ENCODE assay signal across 8 mouse cellular contexts in genomic region chr11:86464275-86464674, GRCm38 (mm10). TPM values are rescaled to one million over a fixed set of nuclear protein-coding genes. Genes with fewer than 3 reads are reported as not detected.
DNase-seq lines count a peak whose midpoint lies in the region; ATAC-seq and TF ChIP-seq lines count a peak whose summit lies in the region.
"Not testable (repeated sequence)": the region's sequence is repeated elsewhere in the genome, so short reads cannot be mapped to it uniquely, and the experiment has no call there.

No protein-coding gene starts in this region.

- not testable (repeated sequence) for H3K4me2 ChIP-seq in forebrain, postnatal 0 days (ENCODE audit: low read depth); hindbrain, embryonic 11.5 days (replicated peaks; ENCODE audit: low read depth, low read length); lung, postnatal 0 days (replicated peaks; ENCODE audit: low read depth, low read length)

- H3K36me3 ChIP-seq in forebrain, postnatal 0 days (ENCODE audit: insufficient read depth); hindbrain, embryonic 11.5 days (ENCODE audit: control insufficient read depth, insufficient read depth, low read length); lung, postnatal 0 days (ENCODE audit: insufficient read depth, low read length): not testable (repeated sequence)

- peak; percentile 22 for DNase-seq in Muller cell, postnatal 12 days (ENCODE audit: inconsistent ontology term)
- DNase-seq in cerebellum, adult 11 months, result peak; percentile 50
- peak; percentile 88 for DNase-seq in forebrain, postnatal 0 days
- peak; percentile 87 for DNase-seq in hindbrain, embryonic 11.5 days (ENCODE audit: low spot score)
- DNase-seq in layer of hippocampus, postnatal 14 days (ENCODE audit: low spot score in 2 of 2), result peak; percentile 54 to 76
- peak; percentile 85 for DNase-seq in lung, postnatal 0 days (ENCODE audit: low spot score)
- DNase-seq in right cerebral cortex, adult 18-20 months, result peak; percentile 58
- peak; percentile 78 for DNase-seq in thymus, postnatal 25 days

- peak; percentile 60 for ATAC-seq in forebrain, postnatal 0 days
- ATAC-seq in hindbrain, embryonic 11.5 days (ENCODE audit: low FRiP score), result not testable (repeated sequence)
- ATAC-seq in lung, postnatal 0 days, result peak; percentile 43; the same call in 1 of the 2 replicates

- not testable (repeated sequence) for H3K9ac ChIP-seq in forebrain, postnatal 0 days; hindbrain, embryonic 11.5 days (ENCODE audit: low read depth, low read length); lung, postnatal 0 days (replicated peaks; ENCODE audit: low read depth)

- H3K27me3 ChIP-seq in forebrain, postnatal 0 days (ENCODE audit: insufficient read depth, low read length); hindbrain, embryonic 11.5 days (ENCODE audit: control insufficient read depth, insufficient read depth, low read length); lung, postnatal 0 days (replicated peaks; ENCODE audit: insufficient read depth, low read length): not testable (repeated sequence)

- WGBS in forebrain, postnatal 0 days, result 21% methylated on average over 8 of the region's 8 CpGs
- WGBS in hindbrain, embryonic 11.5 days, result 21% methylated on average over 8 of the region's 8 CpGs
- WGBS in lung, postnatal 0 days, result 12% methylated on average over 8 of the region's 8 CpGs

- TF ChIP-seq EP300 in lung, postnatal 0 days (IDR thresholded peaks at IDR 0.05), result not testable (repeated sequence)

- TF ChIP-seq CTCF in forebrain, postnatal 0 days (IDR thresholded peaks at IDR 0.05; ENCODE audit: low read depth), result peak; percentile 81
- peak; percentile 79 for TF ChIP-seq CTCF in lung, postnatal 0 days (IDR thresholded peaks at IDR 0.05)

- H3K27ac ChIP-seq in forebrain, postnatal 0 days (ENCODE audit: low read depth, low read length); hindbrain, embryonic 11.5 days (ENCODE audit: low read depth, low read length); lung, postnatal 0 days (ENCODE audit: low read length): not testable (repeated sequence)

- not testable (repeated sequence) for H3K9me3 ChIP-seq in forebrain, postnatal 0 days (ENCODE audit: low read length); hindbrain, embryonic 11.5 days (ENCODE audit: control insufficient read depth, low read length); lung, postnatal 0 days (ENCODE audit: low read length)

- not testable (repeated sequence) for H3K4me3 ChIP-seq in forebrain, postnatal 0 days (ENCODE audit: low read depth, low read length); hindbrain, embryonic 11.5 days (ENCODE audit: low read depth, low read length); lung, postnatal 0 days (ENCODE audit: low read depth, low read length)

- H3K4me1 ChIP-seq in forebrain, postnatal 0 days (ENCODE audit: insufficient read depth); hindbrain, embryonic 11.5 days (replicated peaks; ENCODE audit: control insufficient read depth, insufficient read depth, low read length); lung, postnatal 0 days (ENCODE audit: insufficient read depth, low read depth, low read length): not testable (repeated sequence)

RNA-seq across cellular contexts. Expression of gene Rnft1, which starts 20.2 kb away (rescaled TPM):
- 10.2 and 10.7 TPM in 2 replicates for total RNA-seq in forebrain, postnatal 0 days (2014; rRNA removed)
- polyA plus RNA-seq in forebrain, postnatal 0 days (2015; fragmentation: Nextera tagmentation; extraction: Ambion mirVana), result 11.4 and 15.0 TPM in 2 replicates
- polyA plus RNA-seq in hindbrain, embryonic 11.5 days (2014; fragmentation: Nextera tagmentation; extraction: Ambion mirVana), result 21.5 and 26.3 TPM in 2 replicates
- total RNA-seq in layer of hippocampus, postnatal 14 days (2021), result 10 to 100 TPM; 20.5 to 26.8 TPM
- polyA plus RNA-seq in lung, postnatal 0 days (2015; fragmentation: Nextera tagmentation; extraction: Ambion mirVana), result 40.0 and 44.6 TPM in 2 replicates

Comparison
In these comparisons a context has a peak if more than half of its experiments do, and no peak if none do; other contexts are left out.
1. DNase-seq: peak in every context shown above with its lines; median percentile 88 in forebrain, postnatal 0 days; 87 in hindbrain, embryonic 11.5 days; 85 in lung, postnatal 0 days; 78 in thymus, postnatal 25 days; 65 in layer of hippocampus, postnatal 14 days; 58 in right cerebral cortex, adult 18-20 months; 50 in cerebellum, adult 11 months; 22 in Muller cell, postnatal 12 days.